Mouse (Mus musculus) stomach, embryonic 15.5 days (tissue): Measurements from ENCODE around the gene Rer1. TPM values are rescaled to one million over a fixed set of nuclear protein-coding genes. Genes with fewer than 3 reads are reported as not detected.

Experiments
- ATAC-seq: fragments of 200-750 bp; cut with Nextera tagmentation; 2 replicates; pipeline ENCODE4 v1.8.0; 2017; ENCODE audit warnings: low read depth, moderate number of reproducible peaks, moderate TSS enrichment; ENCODE audit not compliant: insufficient read depth, low FRiP score
- H3K27ac ChIP-seq: fragments of 300-500 bp; sonication (generic); 2 replicates; pipeline ENCODE4 v1.5.1; 2015; ENCODE audit warnings: mild to moderate bottlenecking, inconsistent platforms
- H3K27me3 ChIP-seq: fragments of 300-500 bp; sonication (generic); replicated peaks from 2 replicates; pipeline ENCODE4 v1.6.1; 2015; ENCODE audit warnings: inconsistent platforms
- H3K36me3 ChIP-seq: fragments of 300-500 bp; sonication (generic); 2 replicates; pipeline ENCODE4 v1.6.1; 2015; ENCODE audit warnings: inconsistent platforms
- H3K4me1 ChIP-seq: fragments of 300-500 bp; sonication (generic); 2 replicates; pipeline ENCODE4 v1.6.1; 2015; ENCODE audit warnings: inconsistent platforms
- H3K4me2 ChIP-seq: fragments of 300-500 bp; sonication (generic); 2 replicates; pipeline ENCODE4 v1.6.1; 2015; ENCODE audit warnings: mild to moderate bottlenecking, inconsistent platforms
- H3K4me3 ChIP-seq: fragments of 300-500 bp; sonication (generic); replicated peaks from 2 replicates; pipeline ENCODE4 v1.5.1; 2015; ENCODE audit warnings: inconsistent platforms
- H3K9ac ChIP-seq: fragments of 300-500 bp; sonication (generic); 2 replicates; pipeline ENCODE4 v1.6.1; 2015; ENCODE audit warnings: inconsistent platforms
- H3K9me3 ChIP-seq: fragments of 300-500 bp; sonication (generic); 2 replicates; pipeline ENCODE4 v1.6.1; 2016; ENCODE audit warnings: inconsistent platforms
- WGBS: fragments of 180-500 bp; shearing (Covaris S2); methylation state at CpG from one replicate; pipeline ENCODE4 v1.1.7; 2015; 5-methylcytosine and 5-hydroxymethylcytosine counted together
- polyA plus RNA-seq: library from polyadenylated mRNA; unstranded; fragments of >200 nt; fragmentation: Nextera tagmentation; extraction: Ambion mirVana; gene quantifications from 2 replicates; pipeline ENCODE4 v1.2.1, GENCODE M21; 2015

The Rer1 gene
- polyA plus RNA-seq, 1 experiment from 2014 or later, result 175 TPM

DNA sequence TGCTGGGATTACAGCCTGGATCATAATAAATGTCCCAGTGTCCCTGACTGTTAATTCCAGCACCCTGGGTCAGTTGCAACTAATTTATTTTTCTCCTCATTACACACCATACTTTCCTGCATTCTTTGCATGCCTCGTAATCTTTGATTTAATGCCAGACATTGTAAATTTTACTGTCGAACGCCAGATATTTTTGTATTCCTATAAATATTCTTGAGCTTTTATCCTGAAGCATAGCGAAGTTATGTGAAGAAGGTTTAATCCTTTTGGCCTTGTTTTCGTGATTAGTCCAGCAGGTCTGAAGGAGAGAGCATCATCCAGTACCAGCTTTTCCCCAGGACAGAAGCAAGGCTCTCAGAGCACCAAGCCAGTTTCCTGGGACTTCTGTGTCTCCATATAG is 23.3 kb upstream of the Rer1 start:
- Histone ChIP-seq H3K27me3 (no peaks in the 10 kb centered on the region), H3K4me3 (no peak overlapping the region), H3K4me1 (peaks cover 5% of the 10 kb centered on the region; the same call in 1 of the 2 replicates), H3K9me3 (no peaks in the 10 kb centered on the region), H3K9ac (no peak overlapping the region), H3K27ac (peak overlapping the region; percentile 44; the same call in 1 of the 2 replicates), H3K4me2 (no peak overlapping the region), H3K36me3 (no peaks in the 10 kb centered on the region)
- 57% methylated on average over 5 of the region's 5 CpGs for WGBS
- ATAC-seq, result no peak

DNA sequence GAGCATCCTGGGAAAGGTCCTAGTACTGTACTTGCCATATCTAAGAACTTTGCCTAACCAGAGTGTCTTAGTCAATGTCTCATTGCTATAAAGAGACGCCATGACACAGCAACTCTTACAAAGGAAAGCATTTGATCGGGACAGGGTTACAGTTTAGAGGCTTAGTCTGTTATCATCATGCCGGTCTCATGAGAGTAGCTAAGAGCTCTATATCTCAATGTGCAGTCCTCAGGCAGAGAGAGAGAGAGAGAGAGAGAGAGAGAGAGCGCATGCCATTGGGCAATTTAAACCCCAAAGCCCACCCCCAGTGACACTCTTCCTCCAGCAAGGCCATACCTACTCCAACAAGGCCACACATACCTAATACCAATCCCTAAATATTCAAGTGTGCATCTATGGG is 21.7 kb upstream of the Rer1 start:
- H3K4me2 ChIP-seq, result no peak overlapping the region
- H3K27ac ChIP-seq, result no peak overlapping the region
- H3K4me1 ChIP-seq, result no peaks in the 10 kb centered on the region
- no peaks in the 10 kb centered on the region for H3K9me3 ChIP-seq
- WGBS, result 91% methylated on average over 4 of the region's 4 CpGs
- no peak for ATAC-seq
- no peaks in the 10 kb centered on the region for H3K36me3 ChIP-seq
- H3K9ac ChIP-seq, result no peak overlapping the region
- H3K27me3 ChIP-seq, result no peaks in the 10 kb centered on the region
- H3K4me3 ChIP-seq, result no peak overlapping the region

DNA sequence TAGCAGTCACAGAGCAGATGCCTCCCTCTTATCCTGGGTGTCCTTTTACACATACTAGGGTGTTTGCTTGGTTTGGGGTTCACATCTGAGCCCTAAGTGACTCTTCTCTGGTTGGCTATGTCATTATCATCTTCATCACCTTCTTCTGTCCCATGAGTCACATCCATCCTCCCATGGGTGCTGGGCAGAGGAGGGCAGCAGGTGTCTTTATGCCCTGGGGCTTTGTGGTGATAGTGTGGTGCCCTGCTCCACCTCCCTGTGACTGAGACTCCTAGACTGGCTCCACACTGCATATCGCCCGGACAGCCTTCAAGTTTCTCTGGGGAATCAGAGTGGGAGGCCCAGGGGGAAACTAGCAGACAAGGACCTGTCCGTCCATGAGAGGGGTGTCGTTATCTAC is 12.4 kb upstream of the Rer1 start:
- H3K9me3 ChIP-seq, result no peaks in the 10 kb centered on the region
- H3K36me3 ChIP-seq, result no peaks in the 10 kb centered on the region
- WGBS, result 80% methylated on average over 4 of the region's 4 CpGs
- 0 out of 2 replicates have a peak, but pooled peaks cover 5% of the 10 kb centered on the region for H3K4me1 ChIP-seq
- no peak overlapping the region for H3K4me3 ChIP-seq
- H3K27ac ChIP-seq, result no peak overlapping the region
- H3K9ac ChIP-seq, result no peak overlapping the region
- H3K27me3 ChIP-seq, result no peaks in the 10 kb centered on the region
- ATAC-seq, result no peak
- H3K4me2 ChIP-seq, result no peak overlapping the region

DNA sequence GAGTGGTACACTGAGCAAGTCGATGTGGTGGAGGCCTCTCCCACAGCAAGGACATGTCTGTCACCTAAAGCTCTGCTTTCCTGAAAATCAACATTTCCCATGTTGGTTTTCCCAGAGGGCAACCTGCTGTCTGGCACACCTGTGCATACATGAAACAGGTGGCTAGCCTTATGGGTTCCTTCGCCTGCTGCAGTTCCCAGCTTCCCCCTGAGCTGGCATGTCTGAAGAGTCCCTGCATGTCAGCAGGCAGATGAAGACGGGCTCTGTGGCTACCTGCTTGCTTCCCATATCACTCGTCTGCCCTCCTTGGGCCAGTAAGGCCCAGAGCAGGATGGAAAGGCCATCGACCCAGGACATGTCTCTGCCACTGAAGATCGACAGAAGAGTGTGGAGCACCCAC is 11.3 kb upstream of the Rer1 start:
- Histone ChIP-seq H3K27me3 (no peaks in the 10 kb centered on the region), H3K27ac (no peak overlapping the region), H3K4me1 (0 out of 2 replicates have a peak, but pooled peaks cover 5% of the 10 kb centered on the region), H3K4me3 (no peak overlapping the region), H3K36me3 (no peaks in the 10 kb centered on the region), H3K9ac (no peak overlapping the region), H3K4me2 (no peak overlapping the region), H3K9me3 (no peaks in the 10 kb centered on the region)
- ATAC-seq, result no peak
- whole genome bisulfite sequencing, result 81% methylated on average over 6 of the region's 6 CpGs

DNA sequence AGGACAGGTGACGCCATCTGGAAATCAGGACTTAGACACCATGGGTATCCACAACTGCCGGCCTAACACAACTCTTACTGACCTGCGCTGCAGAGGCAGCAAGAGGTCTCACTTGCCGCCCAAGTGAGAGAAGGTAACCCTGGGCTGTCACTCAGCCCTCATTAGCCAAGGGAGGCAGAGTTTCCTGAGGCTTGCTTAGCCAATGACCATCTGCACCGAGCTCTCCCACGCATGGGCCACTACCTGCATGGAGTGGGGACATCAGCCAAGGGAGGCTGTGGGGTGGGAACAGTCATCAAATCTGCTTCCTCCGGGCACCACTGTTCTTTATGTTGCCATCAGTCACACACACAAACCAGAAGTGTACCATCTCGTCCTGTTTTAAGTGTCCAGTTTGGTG is 9.8 kb upstream of the Rer1 start:
- 0 out of 2 replicates have a peak, but pooled peaks cover 2% of the 10 kb centered on the region for H3K36me3 ChIP-seq
- 0 out of 2 replicates have a peak, but pooled peaks cover 5% of the 10 kb centered on the region for H3K4me1 ChIP-seq
- no peak overlapping the region for H3K27ac ChIP-seq
- H3K27me3 ChIP-seq, result no peaks in the 10 kb centered on the region
- H3K4me3 ChIP-seq, result no peak overlapping the region
- no peak overlapping the region for H3K9ac ChIP-seq
- no peak for ATAC-seq
- 81% methylated on average over 8 of the region's 8 CpGs for WGBS
- no peaks in the 10 kb centered on the region for H3K9me3 ChIP-seq
- H3K4me2 ChIP-seq, result no peak overlapping the region

DNA sequence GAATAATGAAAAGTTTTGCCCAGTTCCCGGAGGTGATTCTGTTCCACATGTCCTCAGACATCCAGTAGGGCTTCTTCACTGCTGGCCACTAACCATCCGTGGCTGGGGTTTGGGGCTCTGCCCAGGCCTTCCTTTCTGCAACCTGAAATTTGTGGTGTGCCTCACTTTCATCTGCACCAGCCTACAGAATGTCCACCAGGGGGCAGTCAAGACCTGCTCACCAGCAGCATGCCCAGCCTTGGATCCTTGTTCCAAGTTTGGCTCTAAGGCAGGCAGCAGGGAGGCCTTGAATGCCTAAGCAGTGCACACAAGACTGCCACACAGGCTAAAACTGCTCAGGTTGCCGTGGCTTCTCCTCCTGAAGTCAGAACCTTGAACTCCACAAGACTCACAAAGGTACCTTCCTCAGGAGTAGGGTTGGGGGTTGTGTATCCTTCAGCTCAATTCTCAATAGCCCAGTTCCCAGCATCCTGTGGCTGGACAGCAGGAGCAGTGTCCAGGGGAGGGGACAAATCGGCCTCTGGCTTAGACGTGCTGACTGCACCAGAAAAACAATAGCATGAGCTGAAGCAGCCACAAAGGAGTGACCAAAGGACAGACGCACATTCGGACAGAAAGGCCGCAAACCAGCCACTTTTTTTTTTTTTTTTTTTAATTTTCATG is 9.2 kb upstream of the Rer1 start:
- Histone ChIP-seq H3K9ac (no peak overlapping the region), H3K27ac (no peak overlapping the region), H3K4me3 (no peak overlapping the region), H3K27me3 (no peaks in the 10 kb centered on the region), H3K4me1 (0 out of 2 replicates have a peak, but pooled peaks cover 5% of the 10 kb centered on the region), H3K36me3 (0 out of 2 replicates have a peak, but pooled peaks cover 3% of the 10 kb centered on the region), H3K9me3 (no peaks in the 10 kb centered on the region), H3K4me2 (no peak overlapping the region)
- peak; percentile 77 for ATAC-seq
- WGBS, result 44% methylated on average over 8 of the region's 8 CpGs

DNA sequence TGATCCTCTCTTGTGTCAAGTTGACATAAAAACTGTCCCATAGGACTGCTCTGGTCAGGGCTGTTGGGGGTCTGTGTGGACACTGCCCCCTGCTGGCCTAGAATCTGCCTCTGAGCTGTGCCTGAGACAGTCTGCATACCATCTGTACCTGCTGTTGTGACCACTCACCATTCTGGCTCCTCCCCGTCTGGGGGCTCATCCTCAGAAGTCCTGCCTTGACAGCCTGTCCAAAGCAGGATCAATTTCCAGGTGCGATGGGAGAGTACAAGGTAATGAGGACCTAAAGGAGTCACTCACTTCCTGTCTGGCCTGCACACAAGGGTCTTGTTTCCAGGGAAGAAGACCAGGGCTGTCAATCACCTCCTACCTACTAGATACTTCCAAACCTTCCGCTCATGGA is 8.4 kb upstream of the Rer1 start:
- Histone ChIP-seq H3K4me3 (no peak overlapping the region), H3K36me3 (0 out of 2 replicates have a peak, but pooled peaks cover 3% of the 10 kb centered on the region), H3K4me1 (0 out of 2 replicates have a peak, but pooled peaks cover 5% of the 10 kb centered on the region), H3K9ac (no peak overlapping the region), H3K4me2 (no peak overlapping the region), H3K27ac (no peak overlapping the region), H3K9me3 (no peaks in the 10 kb centered on the region), H3K27me3 (no peaks in the 10 kb centered on the region)
- WGBS, result 58% methylated on average over 3 of the region's 3 CpGs
- ATAC-seq, result peak; percentile 27; the same call in 1 of the 2 replicates

DNA sequence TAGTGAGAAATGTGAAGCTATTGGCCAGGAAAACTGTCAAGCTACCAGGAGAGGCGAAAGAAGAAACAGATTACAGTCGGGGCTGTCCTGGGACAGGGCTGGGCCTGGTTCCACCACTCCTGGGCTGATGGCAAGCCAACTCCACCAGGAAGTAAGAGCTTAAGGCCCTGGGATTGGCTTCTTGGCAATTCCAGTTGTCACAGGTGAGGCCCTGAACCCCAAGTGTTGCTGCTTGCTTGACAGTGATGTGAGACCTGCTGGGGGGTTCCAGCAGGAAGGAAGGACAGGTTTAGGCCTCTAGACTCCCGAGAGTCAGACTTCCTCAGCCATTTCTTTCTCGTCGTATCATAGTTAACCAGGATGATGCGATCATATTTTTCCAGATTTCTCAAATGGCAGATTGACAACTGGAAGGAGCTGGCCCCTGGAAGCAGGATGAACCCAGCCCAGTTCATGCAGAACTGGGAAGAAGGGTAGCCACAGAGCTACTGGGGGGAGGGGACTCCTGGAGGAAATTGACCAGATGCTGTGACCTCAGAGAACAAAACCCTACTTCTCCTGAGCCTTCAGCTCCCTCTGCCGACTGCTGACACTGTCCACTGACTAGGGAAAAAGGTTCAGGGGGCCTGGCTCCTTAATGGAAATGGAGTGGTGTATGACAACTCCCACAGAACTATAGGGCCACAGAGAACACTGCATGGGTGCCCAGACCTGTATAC is 7.4 kb upstream of the Rer1 start:
- 76% methylated on average over 7 of the region's 7 CpGs for WGBS

DNA sequence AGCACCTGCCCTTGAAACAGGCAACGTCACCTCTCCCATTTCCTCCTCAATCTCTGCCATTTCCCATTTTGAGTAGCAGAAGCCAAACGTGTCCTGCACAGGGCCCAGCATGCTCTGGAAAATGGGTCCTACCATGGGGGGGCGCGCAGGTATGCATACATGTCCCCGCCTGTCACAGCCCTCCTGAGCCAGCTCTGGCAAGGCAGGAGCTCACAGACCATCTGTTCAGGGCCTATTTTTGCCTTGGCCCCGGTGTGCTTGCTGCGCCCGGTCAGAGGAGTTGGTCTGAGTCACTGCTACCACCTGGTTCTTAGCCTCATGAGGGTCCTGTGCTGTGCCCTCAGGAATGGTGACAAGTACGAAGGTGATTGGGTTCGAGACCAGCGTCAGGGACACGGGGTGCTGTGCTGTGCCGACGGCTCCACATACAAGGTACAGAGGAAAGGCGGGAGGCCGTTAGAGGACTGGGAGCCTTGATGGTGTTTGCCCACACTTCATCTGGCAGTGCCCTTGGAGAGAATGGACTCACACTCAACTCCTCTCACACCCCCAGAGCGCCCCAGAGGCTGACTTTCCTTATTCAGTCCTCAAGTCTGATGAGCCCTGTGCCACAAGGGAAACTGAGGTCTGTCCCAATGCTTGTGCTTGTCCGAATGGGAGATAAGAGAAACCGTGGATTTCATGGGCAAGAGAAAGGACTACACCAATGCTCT is 6.7 kb upstream of the Rer1 start:
- Histone ChIP-seq H3K4me1 (0 out of 2 replicates have a peak, but pooled peaks cover 5% of the 10 kb centered on the region), H3K9ac (no peak overlapping the region), H3K4me3 (no peak overlapping the region), H3K4me2 (no peak overlapping the region), H3K36me3 (0 out of 2 replicates have a peak, but pooled peaks cover 3% of the 10 kb centered on the region), H3K27me3 (no peaks in the 10 kb centered on the region), H3K27ac (no peak overlapping the region), H3K9me3 (no peaks in the 10 kb centered on the region)
- no peak for ATAC-seq
- 92% methylated on average over 19 of the region's 19 CpGs for WGBS

More for the DNA sequence above, 7.4 kb upstream of the Rer1 start:
- H3K9ac ChIP-seq, result no peak overlapping the region
- ATAC-seq, result no peak
- H3K4me1 ChIP-seq, result 0 out of 2 replicates have a peak, but pooled peaks cover 5% of the 10 kb centered on the region
- no peak overlapping the region for H3K27ac ChIP-seq
- H3K4me2 ChIP-seq, result no peak overlapping the region
- H3K9me3 ChIP-seq, result no peaks in the 10 kb centered on the region
- H3K27me3 ChIP-seq, result no peaks in the 10 kb centered on the region
- H3K36me3 ChIP-seq, result 0 out of 2 replicates have a peak, but pooled peaks cover 3% of the 10 kb centered on the region
- H3K4me3 ChIP-seq, result no peak overlapping the region

DNA sequence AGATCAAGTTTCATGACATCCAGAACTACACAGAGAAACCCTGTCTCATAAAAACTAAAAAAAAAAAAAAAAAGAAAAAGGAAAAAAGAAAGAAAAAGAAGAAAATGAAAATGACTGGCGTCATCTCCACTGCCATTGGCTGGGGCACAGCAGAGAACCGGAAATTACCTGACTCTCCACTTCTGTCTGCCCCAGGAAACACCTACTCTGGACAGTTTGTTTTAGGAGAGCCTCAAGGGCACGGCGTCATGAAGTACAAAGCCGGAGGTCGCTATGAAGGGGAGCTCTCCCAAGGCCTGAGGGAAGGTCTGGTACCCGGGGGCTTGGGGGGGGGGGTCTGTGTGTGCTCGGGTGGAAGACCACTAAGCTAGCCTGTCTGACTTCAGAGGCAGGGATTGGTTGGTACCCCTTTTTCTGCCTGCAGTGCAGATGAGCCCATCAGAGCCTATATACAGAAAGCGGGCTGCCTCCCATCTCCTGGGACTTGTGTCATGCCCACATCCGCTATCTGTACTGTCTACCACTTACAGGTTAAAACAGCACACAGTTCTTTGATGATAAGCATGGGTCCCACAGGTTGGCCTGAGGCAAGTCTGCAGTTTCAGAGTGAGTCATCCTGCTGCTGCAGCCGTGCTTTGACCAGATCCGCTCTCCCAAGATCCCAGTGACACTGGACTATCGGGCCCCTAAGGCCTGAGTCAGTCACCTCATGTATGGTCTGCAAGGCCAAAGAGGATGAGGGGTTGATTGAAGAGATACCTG is 4.7 kb upstream of the Rer1 start:
- 86% methylated on average over 13 of the region's 13 CpGs for WGBS
- H3K4me3 ChIP-seq, result no peak overlapping the region
- no peak overlapping the region for H3K9ac ChIP-seq
- H3K9me3 ChIP-seq, result no peaks in the 10 kb centered on the region
- H3K4me1 ChIP-seq, result peaks cover 11% of the 10 kb centered on the region
- no peaks in the 10 kb centered on the region for H3K27me3 ChIP-seq
- H3K36me3 ChIP-seq, result 0 out of 2 replicates have a peak, but pooled peaks cover 3% of the 10 kb centered on the region
- H3K27ac ChIP-seq, result no peak overlapping the region
- ATAC-seq, result no peak
- H3K4me2 ChIP-seq, result no peak overlapping the region

DNA sequence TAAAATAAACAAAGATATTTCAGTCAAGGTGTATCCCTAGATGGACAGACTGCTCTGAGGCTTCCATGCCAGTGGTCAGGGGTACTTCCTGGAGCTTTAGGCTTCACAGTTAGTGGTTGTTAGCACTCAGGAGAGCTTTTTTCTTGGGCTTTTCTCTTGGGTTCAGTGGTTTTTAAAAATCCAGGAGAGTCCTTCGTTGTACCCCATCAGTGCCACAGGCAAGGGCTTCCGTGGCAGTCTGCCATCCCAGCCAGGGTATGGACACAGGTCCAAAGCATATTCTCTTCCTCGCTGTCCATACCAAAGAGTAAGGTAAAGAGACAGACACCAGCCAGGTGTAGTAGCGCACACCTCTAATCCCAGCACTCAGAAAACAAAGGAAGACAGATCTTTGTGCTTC is 4.0 kb upstream of the Rer1 start:
- Histone ChIP-seq H3K4me3 (no peak overlapping the region), H3K27ac (no peak overlapping the region), H3K27me3 (no peaks in the 10 kb centered on the region), H3K9me3 (no peaks in the 10 kb centered on the region), H3K4me1 (peaks cover 12% of the 10 kb centered on the region), H3K9ac (no peak overlapping the region), H3K36me3 (0 out of 2 replicates have a peak, but pooled peaks cover 3% of the 10 kb centered on the region), H3K4me2 (no peak overlapping the region)
- WGBS, result 95% methylated on average over 4 of the region's 4 CpGs
- ATAC-seq, result no peak
